Comparison of ENCODE assay signal across 19 mouse cellular contexts in genomic region chr2:74894061-74894460, GRCm38 (mm10).
DNase-seq lines count a peak whose midpoint lies in the region; ATAC-seq and TF ChIP-seq lines count a peak whose summit lies in the region.
"Had no signal": no experiment of that assay in that cellular context is flagged by ENCODE, and none has a peak within 500 bp of the region (broad histone marks: within the 10 kb centered on the region; RNA-seq: fewer than 3 reads in every experiment).

No protein-coding gene starts in this region.

- no peaks in the 10 kb centered on the region for H3K9me3 ChIP-seq in lung, embryonic 16.5 days (ENCODE audit: control insufficient read depth, low read length)
- H3K9me3 ChIP-seq in embryonic facial prominence, embryonic 15.5 days (replicated peaks): no peaks in the 10 kb centered on the region
- H3K9me3 ChIP-seq in limb, embryonic 14.5 days (ENCODE audit: control insufficient read depth, low read length): no peaks in the 10 kb centered on the region
- no peaks in the 10 kb centered on the region for H3K9me3 ChIP-seq in forebrain, embryonic 15.5 days
- H3K9me3 ChIP-seq: forebrain, embryonic 13.5 days; heart, embryonic 12.5 days; hindbrain, embryonic 10.5 days had no signal

- peak; percentile 2 for DNase-seq in embryo, embryonic 10 days (ENCODE audit: low spot score)
- no peak for DNase-seq in embryo, embryonic 11 days
- no peak for DNase-seq in lung, postnatal 4 days
- peak; percentile 73 for DNase-seq in limb, embryonic 14.5 days (ENCODE audit: low spot score)
- no peak for DNase-seq in urinary bladder, postnatal 4 days (ENCODE audit: low spot score in 2 of 2)
- DNase-seq: adrenal gland, postnatal 14 days; cerebellum, adult 18-20 months; cerebellum, postnatal 10 days; gastrocnemius, adult 2 months; gastrocnemius, postnatal 25 days had no signal

- WGBS in lung, embryonic 16.5 days: 37% methylated on average over 2 of the region's 2 CpGs
- WGBS in embryonic facial prominence, embryonic 15.5 days: 20% methylated on average over 2 of the region's 2 CpGs
- 22% methylated on average over 2 of the region's 2 CpGs for WGBS in limb, embryonic 14.5 days
- 65% methylated on average over 2 of the region's 2 CpGs for WGBS in forebrain, embryonic 15.5 days

- no peak overlapping the region for H3K27ac ChIP-seq in lung, embryonic 16.5 days (ENCODE audit: low read length)
- H3K27ac ChIP-seq in embryonic facial prominence, embryonic 15.5 days (replicated peaks): peak overlapping the region; percentile 51
- H3K27ac ChIP-seq in limb, embryonic 14.5 days (replicated peaks; ENCODE audit: low read depth, low read length): no peak overlapping the region
- no peak overlapping the region for H3K27ac ChIP-seq in forebrain, embryonic 15.5 days (replicated peaks)
- H3K27ac ChIP-seq: forebrain, embryonic 13.5 days; gastrocnemius, adult 2 months; hindbrain, embryonic 10.5 days; hindbrain, embryonic 14.5 days had no signal

- no peak overlapping the region for H3K9ac ChIP-seq in lung, embryonic 16.5 days (ENCODE audit: low read length)
- no peak overlapping the region for H3K9ac ChIP-seq in embryonic facial prominence, embryonic 15.5 days
- H3K9ac ChIP-seq in limb, embryonic 14.5 days (ENCODE audit: low read depth, low read length, severe bottlenecking): no peak overlapping the region
- no peak overlapping the region for H3K9ac ChIP-seq in forebrain, embryonic 15.5 days (replicated peaks)
- H3K9ac ChIP-seq: forebrain, embryonic 13.5 days; heart, embryonic 12.5 days; hindbrain, embryonic 14.5 days had no signal

- H3K27me3 ChIP-seq in lung, embryonic 16.5 days (ENCODE audit: control insufficient read depth, insufficient read depth, low read depth, low read length): no peaks in the 10 kb centered on the region
- H3K27me3 ChIP-seq in embryonic facial prominence, embryonic 15.5 days: no peaks in the 10 kb centered on the region
- H3K27me3 ChIP-seq in limb, embryonic 14.5 days (ENCODE audit: control insufficient read depth, insufficient read depth, low read length): no peaks in the 10 kb centered on the region
- no peaks in the 10 kb centered on the region for H3K27me3 ChIP-seq in forebrain, embryonic 15.5 days
- H3K27me3 ChIP-seq: forebrain, embryonic 13.5 days; heart, embryonic 12.5 days; Patski had no signal

- H3K4me2 ChIP-seq in lung, embryonic 16.5 days (ENCODE audit: low read depth, low read length): no peak overlapping the region
- no peak overlapping the region for H3K4me2 ChIP-seq in embryonic facial prominence, embryonic 15.5 days (replicated peaks)
- H3K4me2 ChIP-seq in limb, embryonic 14.5 days (replicated peaks; ENCODE audit: low read depth, low read length, severe bottlenecking): no peak overlapping the region
- H3K4me2 ChIP-seq in forebrain, embryonic 15.5 days (replicated peaks): no peak overlapping the region
- H3K4me2 ChIP-seq: forebrain, embryonic 13.5 days; heart, embryonic 12.5 days; hindbrain, embryonic 14.5 days had no signal

- H3K4me1 ChIP-seq in lung, embryonic 16.5 days (replicated peaks; ENCODE audit: control insufficient read depth, insufficient read depth, low read length): 0 out of 2 replicates have a peak, but pooled peaks cover 5% of the 10 kb centered on the region
- peaks cover 6% of the 10 kb centered on the region; the same call in 1 of the 2 replicates for H3K4me1 ChIP-seq in embryonic facial prominence, embryonic 15.5 days
- 0 out of 2 replicates have a peak, but pooled peaks cover 3% of the 10 kb centered on the region for H3K4me1 ChIP-seq in limb, embryonic 14.5 days (ENCODE audit: control insufficient read depth, insufficient read depth, low read length)
- no peaks in the 10 kb centered on the region for H3K4me1 ChIP-seq in forebrain, embryonic 15.5 days
- H3K4me1 ChIP-seq: forebrain, embryonic 13.5 days; heart, embryonic 12.5 days had no signal

- H3K36me3 ChIP-seq in lung, embryonic 16.5 days (ENCODE audit: control insufficient read depth, insufficient read depth, low read length): no peaks in the 10 kb centered on the region
- H3K36me3 ChIP-seq in embryonic facial prominence, embryonic 15.5 days: no peaks in the 10 kb centered on the region
- no peaks in the 10 kb centered on the region for H3K36me3 ChIP-seq in limb, embryonic 14.5 days (ENCODE audit: control insufficient read depth, insufficient read depth, low read length)
- no peaks in the 10 kb centered on the region for H3K36me3 ChIP-seq in forebrain, embryonic 15.5 days
- H3K36me3 ChIP-seq: heart, embryonic 12.5 days; hindbrain, embryonic 10.5 days had no signal

- 0 out of 2 replicates have a peak, but pooled peaks have one; percentile 34 for ATAC-seq in lung, embryonic 16.5 days (ENCODE audit: low read depth)
- ATAC-seq in embryonic facial prominence, embryonic 15.5 days (ENCODE audit: insufficient number of reproducible peaks, low FRiP score, low TSS enrichment, low read depth): peak; percentile 57; the same call in 1 of the 2 replicates
- ATAC-seq in limb, embryonic 14.5 days (ENCODE audit: low FRiP score, low read depth): peak; percentile 37
- no peak for ATAC-seq in forebrain, embryonic 15.5 days (replicated peaks)
- ATAC-seq: activated CD4-positive, CD25-positive, alpha-beta regulatory T cell, adult 4 months; forebrain, embryonic 13.5 days; Patski had no signal

- no peak for TF ChIP-seq POLR2A in limb, embryonic 14.5 days (IDR thresholded peaks at IDR 0.05; ENCODE audit: borderline replicate concordance, extremely low read depth, insufficient read depth, insufficient read length)

- no peak overlapping the region for H3K4me3 ChIP-seq in lung, embryonic 16.5 days (ENCODE audit: low read length)
- H3K4me3 ChIP-seq in embryonic facial prominence, embryonic 15.5 days (replicated peaks): no peak overlapping the region
- no peak overlapping the region for H3K4me3 ChIP-seq in limb, embryonic 14.5 days (replicated peaks; ENCODE audit: low read length)
- H3K4me3 ChIP-seq in forebrain, embryonic 15.5 days: no peak overlapping the region
- H3K4me3 ChIP-seq: forebrain, embryonic 13.5 days; gastrocnemius, adult 2 months; heart, embryonic 12.5 days; hindbrain, embryonic 10.5 days had no signal

Comparison
In these comparisons a context has a peak if more than half of its experiments do, and no peak if none do; other contexts are left out.
1. DNase-seq: peak in embryo, embryonic 10 days (single experiment) and limb, embryonic 14.5 days (single experiment); none in embryo, embryonic 11 days (single experiment), lung, postnatal 4 days (0 of 2) and urinary bladder, postnatal 4 days (0 of 2).